Mouse (Mus musculus) gonadal fat pad, adult 2 months (tissue): ENCODE measurements around the gene Rcbtb1. TPM values are rescaled to one million over a fixed set of nuclear protein-coding genes. Genes with fewer than 3 reads are reported as not detected.
"Not testable (repeated sequence)": the region's sequence is repeated elsewhere in the genome, so short reads cannot be mapped to it uniquely, and the experiment has no call there.

Experiments used
- DNase-seq: peaks from one replicate; pipeline ENCODE4 v3.0.0-alpha.2; 2012; ENCODE audit warnings: low read depth
- polyA plus RNA-seq: library from polyadenylated mRNA; depleted of rRNA; stranded (reverse); fragments of >200 nt; gene quantifications from 2 replicates; pipeline ENCODE4 v1.2.3, GENCODE M21; 2012; rRNA removed

The Rcbtb1 gene
- polyA plus RNA-seq, result 21.8 and 29.0 TPM in 2 replicates

GRCm38 (mm10) chr14:59200711-59201603 lies at the start of gene Rcbtb1:
Gene Rcbtb1 (plus strand): TSS chr14:59201209.
- DNase-seq, result no peak

GRCm38 (mm10) chr14:59155589-59155988 lies 45.4 kb upstream of the Rcbtb1 start:
- no peak for DNase-seq

GRCm38 (mm10) chr14:59157016-59157698 lies 43.9 kb upstream of the Rcbtb1 start:
- no peak for DNase-seq

- no peak for DNase-seq
Observed at GRCm38 (mm10) chr14:59178649-59179048, 22.4 kb upstream of the Rcbtb1 start, which contains the start of gene Gm5142. Gene Gm5142 (minus strand): TSS chr14:59178749.

GRCm38 (mm10) chr14:59182732-59183131 lies 18.3 kb upstream of the Rcbtb1 start:
- DNase-seq, result no peak

GRCm38 (mm10) chr14:59185514-59185913 lies 15.5 kb upstream of the Rcbtb1 start:
- no peak for DNase-seq

- DNase-seq, result no peak
Observed at GRCm38 (mm10) chr14:59186121-59186520, 14.9 kb upstream of the Rcbtb1 start.

- DNase-seq, result no peak
Observed at GRCm38 (mm10) chr14:59201604-59202215, 701 bp downstream of the Rcbtb1 start.

- DNase-seq, result no peak
Observed at GRCm38 (mm10) chr14:59205461-59205860, 4.5 kb downstream of the Rcbtb1 start.

- no peak for DNase-seq
Observed at GRCm38 (mm10) chr14:59205976-59206583, 5.1 kb downstream of the Rcbtb1 start.

GRCm38 (mm10) chr14:59209003-59209402 lies 8.0 kb downstream of the Rcbtb1 start:
- DNase-seq, result no peak

GRCm38 (mm10) chr14:59209816-59210215 lies 8.8 kb downstream of the Rcbtb1 start:
- DNase-seq, result no peak

- no peak for DNase-seq
Observed at GRCm38 (mm10) chr14:59219241-59219640, 18.2 kb downstream of the Rcbtb1 start.

- DNase-seq, result no peak
Observed at GRCm38 (mm10) chr14:59226240-59226639, 25.2 kb downstream of the Rcbtb1 start.

- no peak for DNase-seq
Observed at GRCm38 (mm10) chr14:59229822-59230221, 28.8 kb downstream of the Rcbtb1 start.

GRCm38 (mm10) chr14:59230331-59230966 lies 29.4 kb downstream of the Rcbtb1 start:
- no peak for DNase-seq

GRCm38 (mm10) chr14:59232003-59232402 lies 31.0 kb downstream of the Rcbtb1 start:
- DNase-seq, result no peak

- DNase-seq, result no peak
Observed at GRCm38 (mm10) chr14:59233635-59234034, 32.6 kb downstream of the Rcbtb1 start.

- DNase-seq, result not testable (repeated sequence)
Observed at GRCm38 (mm10) chr14:59250350-59250749, 49.3 kb downstream of the Rcbtb1 start.

GRCm38 (mm10) chr14:59255861-59256260 lies 54.9 kb downstream of the Rcbtb1 start:
- not testable (repeated sequence) for DNase-seq

- no peak for DNase-seq
Observed at GRCm38 (mm10) chr14:59260056-59260455, 59.0 kb downstream of the Rcbtb1 start, which contains the start of gene Gm6904. Gene Gm6904 (minus strand): TSS chr14:59260216.
